Mouse (Mus musculus): ENCODE measurements around the gene Dlg5.

The Dlg5 gene

DNA sequence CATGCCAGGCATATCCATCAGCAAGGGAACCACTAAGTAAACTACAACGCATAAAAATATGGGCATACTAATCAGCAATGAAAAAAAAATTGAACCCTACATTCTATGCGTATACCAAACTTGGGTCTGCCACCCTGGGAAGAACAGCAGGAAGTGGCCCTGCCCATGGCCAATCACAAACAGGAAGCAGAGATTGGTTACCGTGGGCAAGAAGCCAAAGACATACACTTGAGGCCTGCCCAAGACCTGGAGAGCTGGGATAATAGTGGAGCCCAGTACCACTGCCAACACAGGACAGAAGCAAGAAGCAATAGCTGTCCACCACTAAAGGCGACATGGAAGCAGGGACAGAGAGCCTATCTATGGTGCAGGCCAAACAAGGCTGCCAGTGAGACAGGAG lies 146.9 kb downstream of the Dlg5 start:
- no peak for DNase-seq

DNA sequence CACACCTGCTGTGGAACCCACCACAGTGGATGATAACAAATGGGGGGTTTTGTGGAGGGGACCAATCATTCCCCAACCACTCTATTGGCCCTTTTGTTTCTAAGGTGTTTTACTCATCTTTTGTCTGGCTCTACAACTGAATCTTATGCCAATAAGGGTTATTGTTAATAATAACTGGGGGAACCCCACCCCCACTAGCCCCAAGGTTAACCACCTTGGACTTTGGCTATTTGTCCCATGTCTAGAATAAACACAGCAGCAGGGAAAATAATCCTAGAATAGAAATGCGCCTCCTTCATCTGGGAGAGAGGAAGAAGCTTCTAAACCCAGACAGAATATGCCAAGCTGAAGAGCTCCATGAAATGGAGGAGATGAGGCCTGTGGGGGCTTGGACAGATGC lies 151.1 kb downstream of the Dlg5 start:
- no peak for DNase-seq

DNA sequence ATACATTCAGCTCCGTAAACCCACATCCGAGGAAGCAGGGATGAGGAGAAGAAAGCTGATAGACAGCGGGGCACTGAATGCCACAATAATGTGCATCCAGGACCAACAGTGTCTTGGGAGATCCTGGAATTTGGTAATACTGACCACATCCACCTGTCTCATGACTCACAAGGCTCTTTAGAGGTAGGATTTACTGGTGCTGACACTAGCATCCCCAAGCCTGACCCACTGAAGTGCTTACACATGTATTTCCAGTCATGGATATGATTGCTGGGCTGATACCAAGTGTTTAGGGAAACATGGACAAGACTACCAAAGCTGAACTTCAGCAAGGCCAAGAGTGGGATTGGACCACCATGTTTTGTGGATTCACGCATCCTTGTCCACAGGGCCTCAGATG lies 152.5 kb downstream of the Dlg5 start:
- DNase-seq: no peak

DNA sequence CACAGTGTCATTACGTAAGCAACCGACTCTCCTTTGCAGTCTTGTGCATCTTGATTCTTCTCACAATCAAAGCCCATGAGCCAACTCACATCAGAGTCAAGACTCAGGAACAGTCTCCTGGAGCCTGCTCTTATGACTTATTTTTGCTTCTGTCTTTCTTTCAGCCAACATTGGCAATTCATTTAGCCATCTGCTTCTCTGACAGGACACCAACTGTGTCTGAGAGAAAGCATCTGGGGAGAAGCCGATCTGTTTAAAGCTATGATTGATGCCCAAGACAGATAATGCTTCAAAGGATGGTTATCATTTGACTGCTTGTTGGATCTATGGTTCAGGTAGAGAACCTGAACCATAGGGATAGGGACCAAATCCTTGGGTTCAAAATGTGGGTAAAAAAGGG lies 153.3 kb downstream of the Dlg5 start:
- no peak for DNase-seq

DNA sequence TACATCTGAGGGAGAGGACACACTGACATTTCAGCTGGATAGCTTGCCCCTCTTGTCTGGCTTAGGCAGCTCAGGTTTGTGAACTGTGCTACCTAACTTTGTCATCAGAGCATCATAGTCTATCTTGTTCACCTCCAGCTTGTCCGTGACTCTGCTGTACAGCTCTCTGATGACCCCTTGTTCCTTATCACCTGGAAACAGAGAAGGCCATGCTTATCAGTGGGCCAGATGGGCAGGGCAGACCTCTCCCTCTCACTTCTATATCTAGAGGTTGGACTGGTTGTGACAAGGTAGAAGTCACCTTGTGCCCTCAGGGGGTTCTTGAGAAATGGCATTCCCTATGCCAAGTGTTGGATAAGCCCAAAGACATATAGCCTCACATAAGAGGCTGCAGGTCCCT lies 154.9 kb downstream of the Dlg5 start:
- DNase-seq: no peak

DNA sequence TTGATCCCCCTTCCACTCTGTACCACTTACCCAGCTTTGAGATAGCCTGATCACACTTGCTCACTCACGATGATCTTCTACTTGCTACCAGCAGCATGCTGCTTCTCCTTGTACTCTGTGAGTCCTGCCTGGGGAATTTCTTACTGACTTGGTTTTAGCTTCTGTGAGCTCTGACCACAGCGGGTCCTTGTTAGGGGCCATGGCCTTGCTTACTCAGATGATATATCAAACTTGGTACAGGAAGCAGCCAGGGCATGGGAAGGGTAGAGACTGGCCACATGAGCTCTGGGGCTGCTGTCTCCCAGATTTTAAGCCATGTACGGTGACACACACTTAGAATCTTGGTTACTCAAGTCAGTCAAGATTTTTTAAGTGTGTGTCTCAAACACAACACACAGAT lies 156.5 kb downstream of the Dlg5 start:
- DNase-seq: no peak

DNA sequence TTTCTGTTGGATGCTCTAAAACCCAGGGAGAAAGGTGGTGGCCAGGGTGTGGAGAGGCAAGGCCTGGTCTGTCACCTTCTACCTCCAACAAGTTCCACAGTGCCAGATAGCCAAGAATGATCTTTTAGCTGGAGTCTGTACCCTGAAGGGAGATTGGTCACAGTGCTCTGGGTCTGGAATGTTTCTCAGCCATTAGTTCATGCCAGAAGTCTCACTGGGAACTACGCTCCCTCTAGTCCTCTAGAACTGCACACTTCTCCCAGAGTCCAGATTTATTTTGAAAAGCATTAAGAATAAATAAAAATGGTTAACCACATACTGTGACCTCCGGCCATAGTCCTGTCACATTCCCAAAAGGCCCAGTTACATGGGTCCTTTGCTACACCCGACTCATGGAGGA lies 158.3 kb downstream of the Dlg5 start:
- no peak for DNase-seq

DNA sequence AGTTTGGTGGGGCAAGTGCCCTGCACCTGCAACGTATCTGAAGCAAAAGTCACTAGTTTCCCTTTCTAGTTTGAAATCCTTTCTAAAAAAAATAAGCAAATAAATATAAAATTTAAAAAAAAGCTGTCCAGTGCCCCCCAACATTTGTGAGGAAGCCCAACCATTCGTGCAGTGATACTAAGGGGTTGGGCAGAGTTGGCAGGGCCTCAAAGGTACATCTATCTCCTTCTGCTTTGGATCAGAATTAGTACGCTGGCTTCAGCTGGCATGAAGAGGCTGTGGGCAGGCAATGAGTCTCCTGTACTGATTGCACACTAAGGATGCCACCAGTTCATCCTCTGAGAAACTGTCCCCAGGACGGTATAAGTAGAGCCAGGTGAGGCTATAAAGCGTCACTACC lies 159.2 kb downstream of the Dlg5 start:
- DNase-seq: no peak
